Mouse (Mus musculus): ENCODE data around the gene Mtch1.

GRCm38 (mm10) chr17:29360761-29361221 lies 13.1 kb upstream of the Mtch1 start, which contains the start of gene Fgd2:
- TF ChIP-seq TCF12 (IDR thresholded peaks at IDR 0.05; ENCODE audit: insufficient read depth, poor library complexity, severe bottlenecking): no peak
- TF ChIP-seq USF1 (IDR thresholded peaks at IDR 0.05; ENCODE audit: low read depth): no peak
- TF ChIP-seq POLR2A (IDR thresholded peaks at IDR 0.05; ENCODE audit: insufficient read length, low read depth): no peak
- no peak for TF ChIP-seq MAX (IDR thresholded peaks at IDR 0.05; ENCODE audit: low read depth)
- no peak for TF ChIP-seq SRF (IDR thresholded peaks at IDR 0.05; ENCODE audit: control insufficient read depth, insufficient read length, low read depth)
- TF ChIP-seq E2F4 (IDR thresholded peaks at IDR 0.05; ENCODE audit: insufficient read depth): no peak
- TF ChIP-seq POLR2AphosphoS2 (IDR thresholded peaks at IDR 0.05; ENCODE audit: insufficient read length, low read depth): no peak
- no peak for TF ChIP-seq MYOG (IDR thresholded peaks at IDR 0.05; ENCODE audit: control insufficient read depth in 1 of 3, insufficient read depth in 1 of 3, insufficient read length in 2 of 3, low read depth in 2 of 3)
- no peak for TF ChIP-seq REST (IDR thresholded peaks at IDR 0.05; ENCODE audit: insufficient read depth, insufficient read length)
- TF ChIP-seq MYOD1 (IDR thresholded peaks at IDR 0.05; ENCODE audit: control insufficient read depth in 1 of 3, insufficient read length in 2 of 3, low read depth in 2 of 3): no peak

All from myocyte (in vitro differentiated cells).